In genomic region chr16:95769996-95770334, GRCm38 (mm10) we compare ENCODE assay signal across 12 mouse cellular contexts.
A peak's percentile ranks its signal among the peaks of the same experiment; 100 is the strongest.
DNase-seq lines count a peak whose midpoint lies in the region; ATAC-seq lines count a peak whose summit lies in the region.
"Had no signal": no experiment of that assay in that cellular context is flagged by ENCODE, and none has a peak within 500 bp of the region (broad histone marks: within the 10 kb centered on the region; RNA-seq: fewer than 3 reads in every experiment).

No protein-coding gene starts in this region.

- H3K9me3 ChIP-seq in embryonic facial prominence, embryonic 11.5 days (replicated peaks; ENCODE audit: control insufficient read depth, low read length), result no peaks in the 10 kb centered on the region
- H3K9me3 ChIP-seq in embryonic facial prominence, embryonic 10.5 days, result no peaks in the 10 kb centered on the region
- no peaks in the 10 kb centered on the region for H3K9me3 ChIP-seq in liver, embryonic 11.5 days (ENCODE audit: control insufficient read depth, low read length)
- H3K9me3 ChIP-seq in embryonic facial prominence, embryonic 14.5 days (ENCODE audit: control insufficient read depth, low read length), result no peaks in the 10 kb centered on the region
- H3K9me3 ChIP-seq in liver, embryonic 15.5 days (replicated peaks), result no peaks in the 10 kb centered on the region
- H3K9me3 ChIP-seq: neural tube, embryonic 13.5 days had no signal

- H3K4me3 ChIP-seq in embryonic facial prominence, embryonic 11.5 days (ENCODE audit: low read depth, low read length), result no peak overlapping the region
- H3K4me3 ChIP-seq in embryonic facial prominence, embryonic 10.5 days, result no peak overlapping the region
- no peak overlapping the region for H3K4me3 ChIP-seq in liver, embryonic 11.5 days (ENCODE audit: low read depth, low read length)
- H3K4me3 ChIP-seq in embryonic facial prominence, embryonic 14.5 days (ENCODE audit: low read depth, low read length), result no peak overlapping the region
- no peak overlapping the region for H3K4me3 ChIP-seq in liver, embryonic 15.5 days (replicated peaks)
- H3K4me3 ChIP-seq: heart, adult 2 months; neural tube, embryonic 13.5 days had no signal

- ATAC-seq in embryonic facial prominence, embryonic 11.5 days (replicated peaks; ENCODE audit: insufficient number of reproducible peaks, low FRiP score, low TSS enrichment, low read depth), result peak; percentile 61; the same call in 1 of the 2 replicates
- 0 out of 2 replicates have a peak, but pooled peaks have one; percentile 25 for ATAC-seq in liver, embryonic 11.5 days (replicated peaks; ENCODE audit: low FRiP score)
- ATAC-seq in embryonic facial prominence, embryonic 14.5 days (ENCODE audit: low read depth), result 0 out of 2 replicates have a peak, but pooled peaks have one; percentile 15
- peak; percentile 22; the same call in 1 of the 2 replicates for ATAC-seq in liver, embryonic 15.5 days (ENCODE audit: insufficient read depth)

- no peaks in the 10 kb centered on the region for H3K27me3 ChIP-seq in embryonic facial prominence, embryonic 11.5 days (ENCODE audit: control insufficient read depth, insufficient read depth, low read length)
- H3K27me3 ChIP-seq in embryonic facial prominence, embryonic 10.5 days (replicated peaks; ENCODE audit: low read depth, poor library complexity, severe bottlenecking), result no peaks in the 10 kb centered on the region
- H3K27me3 ChIP-seq in liver, embryonic 11.5 days (replicated peaks; ENCODE audit: control insufficient read depth, insufficient read depth, low read length), result no peaks in the 10 kb centered on the region
- no peaks in the 10 kb centered on the region for H3K27me3 ChIP-seq in embryonic facial prominence, embryonic 14.5 days (replicated peaks; ENCODE audit: control insufficient read depth, insufficient read depth, low read length)
- H3K27me3 ChIP-seq in liver, embryonic 15.5 days, result no peaks in the 10 kb centered on the region
- H3K27me3 ChIP-seq: neural tube, embryonic 13.5 days had no signal

- H3K9ac ChIP-seq in embryonic facial prominence, embryonic 11.5 days (replicated peaks; ENCODE audit: low read length), result no peak overlapping the region
- no peak overlapping the region for H3K9ac ChIP-seq in liver, embryonic 11.5 days (ENCODE audit: low read depth, low read length)
- no peak overlapping the region for H3K9ac ChIP-seq in embryonic facial prominence, embryonic 14.5 days (ENCODE audit: low read depth, low read length)
- H3K9ac ChIP-seq in liver, embryonic 15.5 days, result no peak overlapping the region
- H3K9ac ChIP-seq: liver, embryonic 14.5 days; neural tube, embryonic 13.5 days had no signal

- H3K4me1 ChIP-seq in embryonic facial prominence, embryonic 11.5 days (ENCODE audit: control insufficient read depth, insufficient read depth, low read length), result no peaks in the 10 kb centered on the region
- peaks cover 10% of the 10 kb centered on the region for H3K4me1 ChIP-seq in embryonic facial prominence, embryonic 10.5 days
- H3K4me1 ChIP-seq in liver, embryonic 11.5 days (replicated peaks; ENCODE audit: control insufficient read depth, insufficient read depth, low read length), result peaks cover 7% of the 10 kb centered on the region
- H3K4me1 ChIP-seq in embryonic facial prominence, embryonic 14.5 days (ENCODE audit: control insufficient read depth, insufficient read depth, low read length), result peaks cover 4% of the 10 kb centered on the region; the same call in 1 of the 2 replicates
- H3K4me1 ChIP-seq in liver, embryonic 15.5 days (replicated peaks), result no peaks in the 10 kb centered on the region

- 91% methylated on average over 5 of the region's 5 CpGs for WGBS in embryonic facial prominence, embryonic 11.5 days
- WGBS in embryonic facial prominence, embryonic 10.5 days, result 93% methylated on average over 5 of the region's 5 CpGs
- 93% methylated on average over 5 of the region's 5 CpGs for WGBS in liver, embryonic 11.5 days
- WGBS in embryonic facial prominence, embryonic 14.5 days, result 82% methylated on average over 5 of the region's 5 CpGs
- 72% methylated on average over 5 of the region's 5 CpGs for WGBS in liver, embryonic 15.5 days (ENCODE audit: insufficient replicate concordance)

- H3K4me2 ChIP-seq in embryonic facial prominence, embryonic 11.5 days (ENCODE audit: low read depth, low read length), result no peak overlapping the region
- H3K4me2 ChIP-seq in liver, embryonic 11.5 days, result no peak overlapping the region
- H3K4me2 ChIP-seq in embryonic facial prominence, embryonic 14.5 days (ENCODE audit: low read depth, low read length), result no peak overlapping the region
- H3K4me2 ChIP-seq in liver, embryonic 15.5 days, result no peak overlapping the region
- H3K4me2 ChIP-seq: neural tube, embryonic 13.5 days had no signal

- no peak overlapping the region for H3K27ac ChIP-seq in embryonic facial prominence, embryonic 11.5 days (replicated peaks; ENCODE audit: low read depth, low read length)
- no peak overlapping the region for H3K27ac ChIP-seq in embryonic facial prominence, embryonic 10.5 days (replicated peaks)
- H3K27ac ChIP-seq in liver, embryonic 11.5 days (ENCODE audit: low read depth, low read length), result no peak overlapping the region
- H3K27ac ChIP-seq in embryonic facial prominence, embryonic 14.5 days (replicated peaks; ENCODE audit: low read depth, low read length), result peak overlapping the region; percentile 52; the same call in 1 of the 2 replicates
- H3K27ac ChIP-seq in liver, embryonic 15.5 days (replicated peaks), result no peak overlapping the region
- H3K27ac ChIP-seq: heart, adult 2 months; liver, embryonic 14.5 days; neural tube, embryonic 13.5 days had no signal

- no peak for DNase-seq in embryonic facial prominence, embryonic 11.5 days (ENCODE audit: low spot score)
- no peak for DNase-seq in embryonic facial prominence, embryonic 10.5 days (ENCODE audit: low spot score)
- no peak for DNase-seq in liver, embryonic 11.5 days (ENCODE audit: low spot score)
- no peak for DNase-seq in liver
- DNase-seq in embryonic facial prominence, embryonic 14.5 days (ENCODE audit: low spot score), result no peak
- no peak for DNase-seq in spleen, postnatal 36 days (ENCODE audit: low spot score in 2 of 2)
- DNase-seq in spleen, adult 12 weeks (ENCODE audit: low spot score), result no peak
- DNase-seq: embryo, embryonic 11 days had no signal

- H3K36me3 ChIP-seq in embryonic facial prominence, embryonic 11.5 days (replicated peaks; ENCODE audit: control insufficient read depth, insufficient read depth, low read depth, low read length), result no peaks in the 10 kb centered on the region
- no peaks in the 10 kb centered on the region for H3K36me3 ChIP-seq in embryonic facial prominence, embryonic 10.5 days (replicated peaks)
- H3K36me3 ChIP-seq in liver, embryonic 11.5 days (ENCODE audit: control insufficient read depth, insufficient read depth, low read length), result no peaks in the 10 kb centered on the region
- H3K36me3 ChIP-seq in embryonic facial prominence, embryonic 14.5 days (ENCODE audit: control insufficient read depth, insufficient read depth, low read length), result no peaks in the 10 kb centered on the region
- no peaks in the 10 kb centered on the region for H3K36me3 ChIP-seq in liver, embryonic 15.5 days (replicated peaks)
- H3K36me3 ChIP-seq: neural tube, embryonic 13.5 days had no signal
